Mouse (Mus musculus) liver, embryonic 13.5 days (tissue): ENCODE data around the gene Lypla2. TPM values are rescaled to one million over a fixed set of nuclear protein-coding genes. Genes with fewer than 3 reads are reported as not detected.

Source experiments
- ATAC-seq: fragments of 200-750 bp; cut with Nextera tagmentation; 2 replicates; pipeline ENCODE4 v1.8.0; 2017; ENCODE audit warnings: low read depth, mild to moderate bottlenecking, moderate number of reproducible peaks, moderate library complexity
- DNase-seq: peaks from one replicate; pipeline ENCODE4 v3.0.0; 2022
- H3K27ac ChIP-seq: fragments of 300-500 bp; sonication (generic); 2 replicates; pipeline ENCODE4 v1.5.1; 2015; ENCODE audit warnings: moderate library complexity, mild to moderate bottlenecking, inconsistent platforms
- H3K27me3 ChIP-seq: fragments of 300-500 bp; sonication (generic); 2 replicates; pipeline ENCODE4 v1.6.1; 2015; ENCODE audit warnings: mild to moderate bottlenecking, inconsistent platforms
- H3K36me3 ChIP-seq: fragments of 300-500 bp; sonication (generic); 2 replicates; pipeline ENCODE4 v1.6.1; 2015; ENCODE audit warnings: mild to moderate bottlenecking, inconsistent platforms
- H3K4me1 ChIP-seq: fragments of 300-500 bp; sonication (generic); replicated peaks from 2 replicates; pipeline ENCODE4 v1.6.1; 2015; ENCODE audit warnings: inconsistent platforms
- H3K4me2 ChIP-seq: fragments of 300-500 bp; sonication (generic); 2 replicates; pipeline ENCODE4 v1.6.1; 2015; ENCODE audit warnings: inconsistent platforms, mild to moderate bottlenecking, moderate library complexity
- H3K4me3 ChIP-seq: fragments of 300-500 bp; sonication (generic); replicated peaks from 2 replicates; pipeline ENCODE4 v1.5.1; 2015; ENCODE audit warnings: mild to moderate bottlenecking, inconsistent platforms
- H3K9ac ChIP-seq: fragments of 300-500 bp; sonication (generic); 2 replicates; pipeline ENCODE4 v1.6.1; 2015; ENCODE audit warnings: mild to moderate bottlenecking, inconsistent platforms
- H3K9me3 ChIP-seq: fragments of 300-500 bp; sonication (generic); replicated peaks from 2 replicates; pipeline ENCODE4 v1.6.1; 2016; ENCODE audit warnings: inconsistent platforms
- WGBS: fragments of 180-500 bp; shearing (Covaris S2); methylation state at CpG from one replicate; pipeline ENCODE4 v1.1.7; 2015; ENCODE audit not compliant: insufficient replicate concordance; 5-methylcytosine and 5-hydroxymethylcytosine counted together
- polyA plus RNA-seq: library from polyadenylated mRNA; unstranded; fragments of >200 nt; fragmentation: Nextera tagmentation; extraction: Ambion mirVana; gene quantifications from 2 replicates; pipeline ENCODE4 v1.2.1, GENCODE M21; 2015

Lypla2 gene
- polyA plus RNA-seq, 1 experiment from 2014 or later = 49.7 TPM

- H3K27ac ChIP-seq = peak overlapping the region; percentile 79
- ATAC-seq (peak; percentile 14), DNase-seq (no peak)
- H3K4me2 ChIP-seq = peak overlapping the region; percentile 86
- peak overlapping the region; percentile 93 for H3K9ac ChIP-seq
- WGBS = 1% methylated on average over 35 of the region's 35 CpGs
- H3K36me3 ChIP-seq = peaks cover 75% of the 10 kb centered on the region
- no peaks in the 10 kb centered on the region for H3K27me3 ChIP-seq
- no peaks in the 10 kb centered on the region for H3K9me3 ChIP-seq
- H3K4me1 ChIP-seq = peaks cover 35% of the 10 kb centered on the region
- H3K4me3 ChIP-seq = peak overlapping the region; percentile 89
Observed at GRCm38 (mm10) chr4:135971805-135972555, 446 bp downstream of the Lypla2 start.

DNA sequence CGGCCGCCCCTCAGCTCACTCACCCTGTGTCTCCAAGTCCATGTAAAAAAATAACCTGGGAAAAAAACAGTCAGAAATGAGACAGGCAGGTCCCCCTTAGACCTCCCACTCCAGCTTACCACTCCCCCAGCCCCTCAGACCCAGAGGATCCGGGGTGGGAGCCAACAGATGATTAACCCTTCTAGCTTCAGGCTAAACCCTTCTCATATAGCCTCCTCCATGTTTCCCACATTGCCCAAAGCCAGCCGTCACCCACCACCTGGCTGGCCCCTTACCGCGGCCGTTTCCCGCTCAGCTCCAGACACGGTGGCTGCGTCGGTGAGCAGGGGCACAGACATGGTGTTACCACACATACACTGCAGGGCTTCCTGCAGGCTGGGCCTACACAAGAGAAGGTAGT is 1.8 kb downstream of the Lypla2 start:
- Histone ChIP-seq H3K9me3 (no peaks in the 10 kb centered on the region), H3K4me2 (peak overlapping the region; percentile 86), H3K27me3 (no peaks in the 10 kb centered on the region), H3K36me3 (peaks cover 75% of the 10 kb centered on the region), H3K4me3 (peak overlapping the region; percentile 89; the same call in 1 of the 2 replicates), H3K9ac (no peak overlapping the region), H3K4me1 (peaks cover 42% of the 10 kb centered on the region), H3K27ac (no peak overlapping the region)
- ATAC-seq (no peak), DNase-seq (no peak)
- WGBS = 87% methylated on average over 11 of the region's 11 CpGs

GRCm38 (mm10) chr4:135969070-135969750 is 3.2 kb downstream of the Lypla2 start:
- Histone ChIP-seq H3K4me3 (no peak overlapping the region), H3K27ac (no peak overlapping the region), H3K27me3 (no peaks in the 10 kb centered on the region), H3K36me3 (peaks cover 62% of the 10 kb centered on the region), H3K9me3 (no peaks in the 10 kb centered on the region), H3K4me2 (no peak overlapping the region), H3K9ac (no peak overlapping the region), H3K4me1 (peaks cover 54% of the 10 kb centered on the region)
- ATAC-seq (no peak), DNase-seq (no peak)
- WGBS = 83% methylated on average over 13 of the region's 13 CpGs

GRCm38 (mm10) chr4:135968271-135968869 is 4.1 kb downstream of the Lypla2 start:
- DNase-seq = no peak
- no peaks in the 10 kb centered on the region for H3K27me3 ChIP-seq
- no peak overlapping the region for H3K4me3 ChIP-seq
- H3K36me3 ChIP-seq = peaks cover 55% of the 10 kb centered on the region
- ATAC-seq = no peak
- no peak overlapping the region for H3K4me2 ChIP-seq
- no peak overlapping the region for H3K27ac ChIP-seq
- no peaks in the 10 kb centered on the region for H3K9me3 ChIP-seq
- WGBS = 72% methylated on average over 19 of the region's 19 CpGs
- H3K9ac ChIP-seq = no peak overlapping the region
- H3K4me1 ChIP-seq = peaks cover 52% of the 10 kb centered on the region

GRCm38 (mm10) chr4:135967086-135967760 is 5.2 kb downstream of the Lypla2 start:
- Histone ChIP-seq H3K27me3 (no peaks in the 10 kb centered on the region), H3K4me3 (no peak overlapping the region), H3K27ac (0 out of 2 replicates have a peak overlapping the region, but pooled peaks have one; percentile 9), H3K4me2 (no peak overlapping the region), H3K9ac (no peak overlapping the region), H3K36me3 (peaks cover 56% of the 10 kb centered on the region), H3K9me3 (no peaks in the 10 kb centered on the region), H3K4me1 (peaks cover 51% of the 10 kb centered on the region)
- 87% methylated on average over 18 of the region's 18 CpGs for WGBS
- DNase-seq (no peak), ATAC-seq (no peak)

DNA sequence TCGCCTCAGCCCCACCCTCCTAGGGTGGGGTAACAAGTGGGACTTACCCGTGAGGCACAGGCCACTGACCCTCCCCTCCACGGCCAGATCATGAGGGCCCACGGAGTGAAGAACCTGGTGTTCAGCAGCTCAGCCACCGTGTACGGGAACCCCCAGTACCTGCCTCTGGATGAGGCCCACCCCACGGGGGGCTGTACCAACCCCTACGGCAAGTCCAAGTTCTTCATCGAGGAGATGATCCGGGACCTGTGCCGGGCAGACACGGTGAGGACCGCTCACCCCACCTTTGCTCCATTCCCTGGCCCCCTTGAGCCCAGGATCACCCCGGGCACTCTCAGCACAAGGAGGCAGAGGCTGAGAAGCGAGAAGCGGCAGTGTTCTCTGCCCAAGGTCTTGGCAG is 6.1 kb downstream of the Lypla2 start:
- no peak overlapping the region for H3K9ac ChIP-seq
- no peaks in the 10 kb centered on the region for H3K9me3 ChIP-seq
- ATAC-seq (no peak), DNase-seq (no peak)
- peaks cover 64% of the 10 kb centered on the region for H3K36me3 ChIP-seq
- no peaks in the 10 kb centered on the region for H3K27me3 ChIP-seq
- no peak overlapping the region for H3K4me2 ChIP-seq
- 84% methylated on average over 16 of the region's 16 CpGs for WGBS
- no peak overlapping the region for H3K27ac ChIP-seq
- H3K4me3 ChIP-seq = no peak overlapping the region
- peaks cover 51% of the 10 kb centered on the region for H3K4me1 ChIP-seq

DNA sequence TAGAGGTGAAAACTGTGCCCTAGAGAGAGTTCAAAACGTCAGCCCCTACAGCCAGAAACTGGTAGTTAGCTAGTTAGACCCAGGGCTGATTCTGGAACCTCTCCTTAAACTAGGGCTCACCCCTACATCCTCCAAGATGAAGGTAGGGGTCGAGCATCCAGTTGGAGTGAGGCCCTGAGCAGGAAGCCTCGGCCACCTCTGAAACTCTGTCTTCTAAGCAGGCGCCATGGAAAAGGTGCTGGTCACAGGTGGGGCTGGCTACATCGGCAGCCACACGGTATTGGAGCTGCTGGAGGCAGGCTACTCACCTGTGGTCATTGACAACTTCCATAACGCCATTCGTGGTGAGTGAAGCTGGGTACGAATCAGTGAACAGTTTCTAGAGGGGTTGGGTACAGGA is 7.3 kb downstream of the Lypla2 start:
- H3K9me3 ChIP-seq = no peaks in the 10 kb centered on the region
- H3K27me3 ChIP-seq = no peaks in the 10 kb centered on the region
- ATAC-seq = no peak
- H3K36me3 ChIP-seq = peaks cover 62% of the 10 kb centered on the region
- H3K9ac ChIP-seq = peak overlapping the region; percentile 90
- peak overlapping the region; percentile 84 for H3K4me3 ChIP-seq
- H3K4me2 ChIP-seq = peak overlapping the region; percentile 99
- DNase-seq = no peak
- H3K27ac ChIP-seq = peak overlapping the region; percentile 76
- 78% methylated on average over 9 of the region's 9 CpGs for WGBS
- peaks cover 45% of the 10 kb centered on the region for H3K4me1 ChIP-seq

DNA sequence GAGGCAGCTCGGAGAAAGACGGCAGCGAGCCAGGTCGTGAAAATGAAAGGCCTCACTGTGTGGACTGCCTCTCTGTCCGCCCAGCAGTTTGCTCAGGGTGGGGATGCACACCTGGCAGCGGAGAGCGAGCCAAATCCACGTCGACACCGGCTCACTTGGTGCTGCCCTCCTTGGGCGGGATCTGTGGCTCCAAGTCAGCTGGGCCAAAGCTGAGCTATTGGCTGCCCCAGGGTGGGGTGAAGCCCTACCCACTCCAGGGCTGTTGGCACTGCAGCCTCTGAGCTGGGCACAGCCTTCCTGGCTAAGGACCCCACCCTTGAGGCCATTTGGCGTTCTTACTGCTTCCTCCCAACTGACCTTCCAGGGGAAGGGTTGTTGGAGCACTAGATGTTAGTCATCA is 8.0 kb downstream of the Lypla2 start:
- Histone ChIP-seq H3K27ac (peak overlapping the region; percentile 76), H3K36me3 (peaks cover 62% of the 10 kb centered on the region), H3K27me3 (no peaks in the 10 kb centered on the region), H3K4me3 (peak overlapping the region; percentile 84), H3K9ac (peak overlapping the region; percentile 90), H3K4me1 (peaks cover 47% of the 10 kb centered on the region), H3K9me3 (no peaks in the 10 kb centered on the region), H3K4me2 (peak overlapping the region; percentile 99)
- ATAC-seq = peak; percentile 45
- WGBS = 9% methylated on average over 12 of the region's 12 CpGs
- peak; percentile 46 for DNase-seq

- no peaks in the 10 kb centered on the region for H3K9me3 ChIP-seq
- peaks cover 62% of the 10 kb centered on the region for H3K36me3 ChIP-seq
- peak within 1 kb of the TSS; percentile 90 for H3K9ac ChIP-seq
- peak; percentile 88 for DNase-seq
- H3K27me3 ChIP-seq = no peaks in the 10 kb centered on the region
- H3K27ac ChIP-seq = peak within 1 kb of the TSS; percentile 87
- peaks cover 55% of the 10 kb centered on the region for H3K4me1 ChIP-seq
- ATAC-seq = peak; percentile 90
- WGBS = under 1% methylated on average over 56 of the region's 56 CpGs
- peak within 1 kb of the TSS; percentile 99 for H3K4me2 ChIP-seq
- H3K4me3 ChIP-seq = peak within 1 kb of the TSS; percentile 84
Observed at GRCm38 (mm10) chr4:135963457-135964193, 8.8 kb downstream of the Lypla2 start, which contains the start of gene Gale. TSS of gene Gale (plus strand) at chr4:135963727.

DNA sequence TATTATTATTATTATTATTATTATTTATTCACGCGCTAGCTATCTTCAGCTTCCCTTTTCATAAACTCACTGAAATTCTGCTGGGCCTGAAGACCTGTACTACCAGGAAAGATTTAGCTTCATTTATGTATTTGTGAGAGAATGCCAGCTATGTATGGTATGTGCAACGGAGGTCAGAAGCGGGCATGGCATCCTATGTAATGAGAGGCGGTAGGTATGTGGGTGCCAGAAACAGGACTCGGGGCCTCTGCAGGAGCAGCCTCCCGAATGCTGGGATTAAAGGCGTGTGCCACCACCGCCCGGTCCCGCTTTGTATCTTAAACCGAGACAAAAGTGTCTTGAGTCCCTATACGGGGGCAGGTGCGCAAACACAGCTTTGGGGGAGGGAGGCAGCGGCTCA is 9.5 kb downstream of the Lypla2 start:
- H3K36me3 ChIP-seq = peaks cover 61% of the 10 kb centered on the region
- DNase-seq = no peak
- WGBS = 6% methylated on average over 15 of the region's 15 CpGs

More for the DNA sequence above, 9.5 kb downstream of the Lypla2 start:
- H3K4me3 ChIP-seq = peak overlapping the region; percentile 84
- H3K27me3 ChIP-seq = no peaks in the 10 kb centered on the region
- H3K4me2 ChIP-seq = peak overlapping the region; percentile 99
- H3K27ac ChIP-seq = peak overlapping the region; percentile 87
- peak overlapping the region; percentile 90 for H3K9ac ChIP-seq
- peaks cover 56% of the 10 kb centered on the region for H3K4me1 ChIP-seq
- H3K9me3 ChIP-seq = no peaks in the 10 kb centered on the region
- ATAC-seq = peak; percentile 7; the same call in 1 of the 2 replicates
